Mouse (Mus musculus): ENCODE results near the gene Nr1d1. TPM values are rescaled to one million over a fixed set of nuclear protein-coding genes. Genes with fewer than 3 reads are reported as not detected.
A peak's percentile ranks its signal among the peaks of the same experiment; 100 is the strongest.

Nr1d1 gene
- polyA plus RNA-seq, 1 experiment: 18.7 TPM

DNA sequence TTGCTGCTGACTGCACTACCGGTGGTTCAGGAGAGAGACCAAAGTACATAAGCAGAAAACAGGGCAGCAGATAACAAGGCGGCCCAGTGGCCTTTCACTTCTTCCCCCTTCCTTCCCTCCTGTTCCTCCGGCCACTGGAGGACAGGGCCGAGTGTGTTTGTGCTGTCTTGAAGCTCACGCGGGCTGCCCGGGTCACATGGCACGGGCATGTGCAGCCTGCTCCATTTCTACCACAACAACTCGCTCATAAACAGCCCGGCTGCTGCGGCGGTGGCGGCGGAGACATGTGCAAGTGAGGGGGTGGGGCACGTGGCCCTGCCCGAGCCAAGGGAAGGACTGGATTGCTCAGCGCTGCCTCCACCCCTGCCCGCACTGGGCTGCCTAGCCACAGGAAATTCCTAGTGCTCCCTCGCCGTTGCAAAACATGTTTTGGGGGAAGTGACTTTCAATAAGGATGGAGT, 8.1 kb upstream of the Nr1d1 start:
- Histone ChIP-seq H3K27ac (ENCODE audit: insufficient read depth, low read length) (peak overlapping the region; percentile 94), H3K4me1 (ENCODE audit: control insufficient read depth, insufficient read depth, low read length) (peaks cover 18% of the 10 kb centered on the region), H3K4me3 (ENCODE audit: insufficient read depth, low read length) (0 out of 2 replicates have a peak overlapping the region, but pooled peaks have one; percentile 0)
- peak; percentile 72 for TF ChIP-seq POLR2A (IDR thresholded peaks at IDR 0.05; ENCODE audit: low read depth, low read length)
- no peak for TF ChIP-seq CTCF (IDR thresholded peaks at IDR 0.05; ENCODE audit: borderline replicate concordance, insufficient read depth, low read length)

DNA sequence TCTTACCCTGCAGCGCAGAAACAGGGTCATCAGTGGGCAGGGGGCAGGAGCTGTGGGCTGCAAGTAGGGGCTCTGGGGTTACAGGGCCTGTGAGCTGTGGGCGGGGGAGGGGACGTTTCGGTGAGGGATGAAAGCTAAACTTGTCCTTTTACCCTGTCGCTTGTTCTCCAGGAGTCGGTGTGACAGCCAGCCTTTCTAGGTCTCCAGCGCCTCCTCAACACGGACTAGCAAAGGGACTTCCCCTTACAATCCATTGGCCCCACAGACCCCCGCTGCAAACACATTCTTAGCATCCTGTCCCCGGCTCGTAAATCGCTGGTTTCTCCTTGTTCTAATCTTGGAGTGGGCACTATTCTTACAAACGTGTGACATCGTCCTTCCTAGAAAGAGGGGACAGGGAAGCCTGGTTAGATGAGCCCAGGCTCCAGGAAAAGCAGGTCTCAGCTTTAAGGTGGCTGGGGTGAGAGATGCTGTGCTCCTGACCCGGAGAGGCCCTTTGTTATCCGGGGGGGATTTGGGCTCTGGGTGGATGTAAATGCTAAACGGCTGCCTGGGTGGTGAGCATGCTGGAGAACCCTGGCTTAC, 7.6 kb upstream of the Nr1d1 start:
- H3K4me3 ChIP-seq (ENCODE audit: insufficient read depth, low read length): 0 out of 2 replicates have a peak overlapping the region, but pooled peaks have one; percentile 0
- H3K27ac ChIP-seq (ENCODE audit: insufficient read depth, low read length): peak overlapping the region; percentile 94
- no peak for TF ChIP-seq POLR2A (IDR thresholded peaks at IDR 0.05; ENCODE audit: low read depth, low read length)
- TF ChIP-seq CTCF (IDR thresholded peaks at IDR 0.05; ENCODE audit: borderline replicate concordance, insufficient read depth, low read length): no peak
- H3K4me1 ChIP-seq (ENCODE audit: control insufficient read depth, insufficient read depth, low read length): peaks cover 18% of the 10 kb centered on the region

DNA sequence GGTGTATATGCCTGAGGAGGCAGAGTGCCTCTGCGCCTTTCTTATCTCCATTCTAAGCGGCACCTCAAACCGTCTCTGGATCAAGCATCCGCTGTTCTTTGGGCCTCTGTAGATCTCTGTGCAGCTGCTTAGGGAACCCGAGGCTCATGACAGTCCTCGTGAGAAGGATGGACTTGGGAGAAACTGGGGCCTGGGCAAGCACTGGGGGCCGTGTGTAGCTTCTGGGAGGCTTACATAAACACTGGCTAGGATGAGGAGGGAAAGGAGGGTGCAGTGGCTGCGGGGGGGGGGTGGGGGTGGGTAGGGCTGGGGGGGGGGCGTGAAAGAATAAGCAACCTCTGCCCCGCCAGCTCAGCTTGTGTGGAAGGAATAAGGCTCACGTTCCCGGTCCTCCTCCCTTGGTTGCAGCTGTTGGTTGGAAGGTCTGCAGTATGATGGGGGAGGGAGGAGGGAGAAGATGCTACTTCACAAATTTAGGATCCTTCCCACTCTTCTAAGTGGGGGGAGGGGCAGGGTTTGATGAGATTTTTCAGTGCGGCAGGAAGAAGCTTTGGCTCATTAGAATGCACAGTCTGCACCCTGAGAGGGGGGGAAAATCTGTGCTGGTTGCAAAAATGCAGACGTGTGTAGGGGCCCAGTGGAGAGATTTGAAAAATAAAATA, 6.8 kb upstream of the Nr1d1 start:
- Histone ChIP-seq H3K27ac (ENCODE audit: insufficient read depth, low read length) (no peak overlapping the region), H3K4me1 (ENCODE audit: control insufficient read depth, insufficient read depth, low read length) (peaks cover 18% of the 10 kb centered on the region), H3K4me3 (ENCODE audit: insufficient read depth, low read length) (no peak overlapping the region)
- TF ChIP-seq POLR2A (IDR thresholded peaks at IDR 0.05; ENCODE audit: low read depth, low read length) (no peak), CTCF (IDR thresholded peaks at IDR 0.05; ENCODE audit: borderline replicate concordance, insufficient read depth, low read length) (no peak)

DNA sequence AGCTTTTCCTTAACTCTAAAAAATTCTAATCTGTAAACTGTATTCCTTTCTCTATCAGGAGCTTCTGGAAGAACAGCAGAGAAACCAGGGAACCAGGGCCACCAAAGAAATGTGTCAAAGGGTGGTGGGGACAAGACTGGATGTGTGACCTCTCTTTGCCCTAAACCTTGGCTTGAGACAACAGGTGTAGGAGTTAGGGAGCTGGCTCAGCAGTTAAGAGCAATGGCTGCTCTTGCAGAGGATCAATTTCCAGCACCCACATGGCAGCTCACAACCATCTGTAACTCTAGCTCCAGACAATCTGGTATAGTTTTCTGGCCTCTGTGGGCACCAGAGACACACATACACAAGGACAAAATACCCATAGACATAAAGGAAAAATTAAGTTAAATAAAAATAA, 2.8 kb upstream of the Nr1d1 start:
- no peak overlapping the region for H3K27ac ChIP-seq (ENCODE audit: insufficient read depth, low read length)
- H3K4me3 ChIP-seq (ENCODE audit: insufficient read depth, low read length): no peak overlapping the region
- H3K4me1 ChIP-seq (ENCODE audit: control insufficient read depth, insufficient read depth, low read length): peaks cover 10% of the 10 kb centered on the region
- TF ChIP-seq POLR2A (IDR thresholded peaks at IDR 0.05; ENCODE audit: low read depth, low read length) (no peak), CTCF (IDR thresholded peaks at IDR 0.05; ENCODE audit: borderline replicate concordance, insufficient read depth, low read length) (no peak)

DNA sequence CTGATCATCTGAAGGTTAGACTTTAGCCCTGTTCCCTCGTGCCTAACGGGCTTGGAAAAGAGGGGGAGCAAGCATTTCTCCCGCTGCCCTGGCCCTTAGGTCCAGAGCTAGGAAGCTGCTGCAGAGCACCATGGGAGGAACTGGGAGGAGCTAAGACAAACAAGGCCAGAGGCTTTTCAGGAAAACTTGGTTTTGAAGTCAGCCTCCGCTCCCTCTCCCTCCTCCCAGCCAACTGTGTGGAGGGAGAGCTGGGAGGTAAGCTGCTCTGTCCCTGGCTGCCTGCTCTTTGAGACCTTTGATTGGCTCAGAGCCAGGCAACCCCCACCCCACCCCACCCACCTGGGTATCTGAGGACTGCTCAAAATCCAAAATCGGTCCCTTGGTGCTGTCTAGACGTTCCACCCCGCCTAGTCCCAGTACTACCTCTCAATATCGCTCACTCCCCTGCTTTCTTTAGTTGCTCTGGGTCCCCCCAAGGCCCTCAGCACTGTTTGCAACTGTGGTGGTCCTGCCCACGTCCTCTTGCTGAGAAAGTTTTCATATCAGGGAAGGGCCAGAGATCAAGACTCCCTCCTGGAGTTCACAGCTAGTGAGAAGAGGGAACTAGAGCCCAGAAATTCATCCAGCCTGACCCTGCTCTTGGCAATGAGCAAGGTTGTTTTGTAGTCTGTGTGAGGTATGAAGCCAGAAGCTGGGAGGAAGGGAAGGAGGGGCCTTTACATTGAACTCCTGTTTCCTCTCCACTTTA, 1.9 kb upstream of the Nr1d1 start:
- H3K27ac ChIP-seq (ENCODE audit: insufficient read depth, low read length): peak overlapping the region; percentile 97
- H3K4me3 ChIP-seq (ENCODE audit: insufficient read depth, low read length): no peak overlapping the region
- peaks cover 8% of the 10 kb centered on the region for H3K4me1 ChIP-seq (ENCODE audit: control insufficient read depth, insufficient read depth, low read length)
- TF ChIP-seq CTCF (IDR thresholded peaks at IDR 0.05; ENCODE audit: borderline replicate concordance, insufficient read depth, low read length) (no peak), POLR2A (IDR thresholded peaks at IDR 0.05; ENCODE audit: low read depth, low read length) (peak; percentile 64)

DNA sequence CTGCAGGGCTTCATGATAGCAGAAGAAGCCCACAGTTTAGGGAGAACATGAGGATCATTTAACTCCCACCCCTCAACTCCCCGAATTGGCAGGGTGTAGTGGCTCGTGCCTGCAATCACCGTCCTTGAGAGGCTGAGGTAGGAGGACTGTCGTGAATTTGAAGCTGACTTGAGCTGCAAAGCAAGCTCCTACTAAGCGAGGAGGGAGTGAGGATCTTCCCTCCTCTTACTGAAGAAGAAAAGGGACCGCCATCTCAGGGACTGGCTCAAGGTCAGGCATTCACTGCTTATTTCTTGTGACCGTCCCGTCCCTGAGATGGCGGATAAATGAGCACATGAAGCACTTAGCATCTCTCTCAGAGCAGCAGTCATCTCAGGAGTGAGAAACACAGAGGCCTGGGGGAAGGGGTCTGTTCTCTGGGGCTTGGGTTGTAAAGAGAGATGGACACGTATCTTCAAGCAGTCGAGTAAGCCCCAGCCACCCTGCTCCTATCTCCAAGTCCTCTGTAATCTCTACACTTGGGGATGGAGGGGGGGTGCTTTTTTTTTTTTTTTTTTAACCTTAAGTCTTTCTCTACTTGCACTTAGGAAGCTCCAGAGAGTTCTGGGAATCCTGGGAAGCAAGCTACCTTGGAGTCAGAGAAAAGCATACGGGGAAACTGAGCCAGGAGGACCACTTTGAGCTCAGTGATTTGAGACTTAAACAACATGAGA, 1.1 kb upstream of the Nr1d1 start:
- peaks cover 8% of the 10 kb centered on the region for H3K4me1 ChIP-seq (ENCODE audit: control insufficient read depth, insufficient read depth, low read length)
- 0 out of 2 replicates have a peak, but pooled peaks have one; percentile 13 for TF ChIP-seq POLR2A (IDR thresholded peaks at IDR 0.05; ENCODE audit: low read depth, low read length)
- TF ChIP-seq CTCF (IDR thresholded peaks at IDR 0.05; ENCODE audit: borderline replicate concordance, insufficient read depth, low read length): no peak

DNA sequence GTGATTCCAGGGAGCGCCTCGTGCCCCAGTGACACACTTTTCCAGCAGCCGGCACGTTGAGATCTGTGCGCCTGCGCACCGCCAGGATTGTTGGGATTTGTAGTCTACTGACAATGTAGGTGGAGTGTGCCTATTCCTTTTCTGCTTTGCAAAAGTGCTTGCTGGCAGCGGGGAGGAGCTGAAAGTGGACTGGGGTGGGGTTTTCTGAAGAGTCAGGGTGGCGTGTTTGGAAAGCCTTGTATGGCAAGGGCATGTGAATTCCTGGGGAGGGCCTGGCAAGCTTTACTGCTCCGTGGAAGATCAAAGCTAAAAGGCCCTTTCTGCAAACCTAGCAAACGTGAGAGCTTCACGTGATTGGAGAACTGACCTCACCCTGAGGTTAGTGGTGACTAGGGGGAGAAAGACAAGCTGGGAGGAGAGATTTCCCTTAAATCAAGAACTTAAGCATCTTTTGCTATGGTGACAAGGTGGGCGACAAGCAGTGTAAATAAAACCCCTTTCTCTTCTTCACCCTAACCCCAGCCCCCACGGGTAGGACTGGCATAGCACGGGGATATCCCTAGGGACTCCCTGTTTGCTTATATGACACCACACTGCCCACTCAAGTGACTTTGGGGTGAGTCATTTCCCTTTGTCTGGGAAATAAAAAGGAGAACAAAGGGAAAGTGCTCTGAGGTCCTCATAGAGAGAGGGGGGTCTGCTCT, 367 bp upstream of the Nr1d1 start:
- Histone ChIP-seq H3K4me3 (ENCODE audit: insufficient read depth, low read length) (peak overlapping the region; percentile 12), H3K4me1 (ENCODE audit: control insufficient read depth, insufficient read depth, low read length) (peaks cover 8% of the 10 kb centered on the region), H3K27ac (ENCODE audit: insufficient read depth, low read length) (peak overlapping the region; percentile 97)
- TF ChIP-seq CTCF (IDR thresholded peaks at IDR 0.05; ENCODE audit: borderline replicate concordance, insufficient read depth, low read length) (no peak), POLR2A (IDR thresholded peaks at IDR 0.05; ENCODE audit: low read depth, low read length) (no peak; the same call in 1 of the 2 replicates)

More for the DNA sequence above, 1.1 kb upstream of the Nr1d1 start:
- Histone ChIP-seq H3K4me3 (ENCODE audit: insufficient read depth, low read length) (peak overlapping the region; percentile 12; the same call in 1 of the 2 replicates), H3K27ac (ENCODE audit: insufficient read depth, low read length) (peak overlapping the region; percentile 97)

DNA sequence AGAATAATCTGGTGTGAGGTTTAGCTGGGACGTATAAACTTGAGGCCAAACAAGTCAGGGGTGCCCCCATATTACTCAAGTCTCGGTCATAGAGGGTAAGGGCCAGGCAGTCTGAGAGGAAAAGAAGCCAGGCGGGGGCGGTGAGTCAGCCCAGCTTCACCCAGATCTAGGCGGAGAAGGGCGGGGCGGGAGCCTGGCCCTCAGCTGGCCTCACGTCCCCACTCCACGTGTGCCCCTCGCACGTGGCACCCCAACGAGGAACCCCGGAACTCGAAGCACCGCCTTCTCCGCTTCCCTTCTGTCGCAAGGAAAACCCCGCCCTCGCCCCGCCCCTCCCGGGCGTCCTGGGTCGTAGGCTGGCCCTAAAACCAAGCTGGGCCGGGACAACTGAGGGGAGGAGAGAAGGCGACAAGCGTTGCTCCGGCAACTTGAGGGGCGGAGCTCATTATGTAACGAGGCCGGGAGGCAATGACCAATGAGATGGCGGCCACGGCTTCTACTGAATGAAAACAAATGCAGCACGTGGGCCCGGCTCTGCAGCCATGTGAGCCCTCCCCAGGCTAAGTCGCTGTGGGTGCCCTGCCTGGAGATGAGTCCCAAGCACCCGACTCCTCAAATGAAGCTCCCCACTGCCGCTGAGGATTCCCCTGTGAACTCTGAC, 1.4 kb downstream of the Nr1d1 start:
- peak overlapping the region; percentile 83 for H3K4me3 ChIP-seq (ENCODE audit: insufficient read depth, low read length)
- TF ChIP-seq POLR2A (IDR thresholded peaks at IDR 0.05; ENCODE audit: low read depth, low read length) (0 out of 2 replicates have a peak, but pooled peaks have one; percentile 28), CTCF (IDR thresholded peaks at IDR 0.05; ENCODE audit: borderline replicate concordance, insufficient read depth, low read length) (no peak)
- H3K27ac ChIP-seq (ENCODE audit: insufficient read depth, low read length): peak overlapping the region; percentile 90
- H3K4me1 ChIP-seq (ENCODE audit: control insufficient read depth, insufficient read depth, low read length): peaks cover 8% of the 10 kb centered on the region

Measured in embryonic fibroblast, embryonic 13.5 days (primary cell).